Mouse (Mus musculus) central nervous system, embryonic 11.5 days (tissue): ENCODE results near the gene Armc5. TPM values are rescaled to one million over a fixed set of nuclear protein-coding genes. Genes with fewer than 3 reads are reported as not detected.

Experiments used
- polyA plus RNA-seq: library from polyadenylated mRNA; depleted of rRNA; stranded (reverse); fragments of >200 nt; gene quantifications from 2 replicates; pipeline ENCODE4 v1.2.3, GENCODE M21; 2012; rRNA removed

Armc5 gene
- 11.5 and 14.5 TPM in 2 replicates for polyA plus RNA-seq

GRCm38 (mm10) chr7:128236856-128237592 is at the start of gene Armc5:
TSS of gene Armc5 (plus strand) at chr7:128237342.

DNA sequence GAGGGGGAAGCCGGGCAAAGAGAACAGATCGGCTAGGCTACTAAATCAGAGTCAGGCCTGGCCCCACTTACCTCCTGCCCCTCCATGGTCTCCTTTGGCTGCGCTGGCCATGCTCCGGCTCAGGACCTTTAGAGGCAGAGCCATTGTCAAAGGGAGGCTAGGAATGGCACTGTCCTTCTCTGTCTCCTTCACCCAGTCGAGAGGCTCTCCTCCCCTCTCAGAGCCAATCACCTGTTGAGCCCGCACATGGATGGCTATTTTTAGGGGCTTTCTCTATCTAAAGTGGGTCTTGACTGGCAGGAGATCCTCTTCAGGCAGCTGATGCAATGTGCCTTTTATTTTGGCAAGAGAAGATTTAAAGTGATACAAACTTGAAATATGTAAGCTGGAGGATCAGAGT is 31.0 kb upstream of the Armc5 start, which contains the start of gene Cox6a2:
Gene Cox6a2, minus strand, starts transcription at position 236 of the 400 bp plus-strand sequence.

GRCm38 (mm10) chr7:128237927-128238778 is 1.0 kb downstream of the Armc5 start, which contains the start of gene 9130023H24Rik:
TSS of gene 9130023H24Rik (minus strand) at chr7:128238031.

GRCm38 (mm10) chr7:128246496-128247391 is 9.6 kb downstream of the Armc5 start, which contains the start of gene Tgfb1i1:
TSS of gene Tgfb1i1 (plus strand) at chr7:128246812.

DNA sequence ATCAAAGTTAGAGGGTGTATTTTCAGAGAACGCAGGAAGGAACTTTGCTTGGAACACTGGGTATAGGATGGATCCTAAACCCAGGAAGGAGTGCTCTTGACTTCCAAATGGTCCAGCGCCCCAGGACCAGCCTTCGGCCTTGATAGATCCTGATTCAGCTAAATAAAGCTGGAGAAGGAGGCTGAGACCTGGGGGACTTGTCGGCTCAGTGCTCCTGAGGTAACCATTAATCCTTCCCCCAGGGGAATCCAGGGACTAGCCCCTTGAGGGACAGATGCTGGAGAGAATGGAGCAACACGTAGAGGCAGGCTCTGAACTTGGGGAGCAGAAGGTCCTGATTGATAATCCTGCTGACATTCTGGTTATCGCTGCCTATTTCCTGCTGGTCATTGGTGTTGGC is 28.3 kb downstream of the Armc5 start, which contains the start of gene Slc5a2:
Gene Slc5a2, plus strand, starts transcription at position 247 of the 400 bp plus-strand sequence.

Other genes with a start within 250 kb of the Armc5 start
- gene Pycard, start 243.5 kb upstream of the Armc5 start, polyA plus RNA-seq = 7.1 and 10.2 TPM in 2 replicates
- 1.1 and 1.6 TPM in 2 replicates for gene Trim72, start 233.4 kb upstream of the Armc5 start, polyA plus RNA-seq
- 0.91 and 2.4 TPM in 2 replicates for gene Itgam, start 174.7 kb upstream of the Armc5 start, polyA plus RNA-seq
- 0.01 TPM in 1 of 2 replicates, not detected in the other for gene Gm49368, start 174.7 kb upstream of the Armc5 start, polyA plus RNA-seq
- gene Itgax, start 107.8 kb upstream of the Armc5 start, polyA plus RNA-seq = 0.02 and 0.04 TPM in 2 replicates
- gene Itgad, start 83.0 kb upstream of the Armc5 start, polyA plus RNA-seq = not detected in 2 replicates
- gene Cox6a2, start 31.0 kb upstream of the Armc5 start, polyA plus RNA-seq = 3.9 and 10.1 TPM in 2 replicates
- 2.8 and 4.2 TPM in 2 replicates for gene 9130023H24Rik, start 689 bp downstream of the Armc5 start, polyA plus RNA-seq
- gene Tgfb1i1, start 9.5 kb downstream of the Armc5 start, polyA plus RNA-seq = 18.2 and 27.5 TPM in 2 replicates
- 0.30 and 0.39 TPM in 2 replicates for gene Slc5a2, start 28.3 kb downstream of the Armc5 start, polyA plus RNA-seq
- 25.5 and 31.0 TPM in 2 replicates for gene BC017158, start 60.8 kb downstream of the Armc5 start, polyA plus RNA-seq
- 15.2 and 31.5 TPM in 2 replicates for gene Rgs10, start 181.4 kb downstream of the Armc5 start, polyA plus RNA-seq
- 140 and 164 TPM in 2 replicates for gene Tial1, start 224.4 kb downstream of the Armc5 start, polyA plus RNA-seq